Comparison of ENCODE assay signal across 9 mouse cellular contexts in the genomic region with DNA sequence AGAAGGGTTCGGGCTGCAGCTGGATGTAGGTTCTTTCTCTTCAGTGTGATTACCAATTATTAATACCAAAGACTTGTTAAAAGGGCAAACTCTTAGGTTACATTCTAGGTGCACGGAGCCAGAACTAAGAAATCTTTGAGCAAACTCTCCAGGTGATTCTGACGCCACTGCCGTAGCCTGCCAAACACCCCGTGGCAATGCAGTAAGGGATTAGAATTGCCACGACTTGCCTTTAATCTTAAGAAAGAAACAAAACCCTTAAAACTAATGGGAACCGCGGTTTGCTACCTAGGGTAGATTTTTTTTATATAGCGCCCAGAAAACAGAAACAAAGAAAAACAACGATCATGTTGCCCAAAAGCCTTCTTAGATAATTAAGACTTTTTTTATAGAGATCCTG. TPM values are rescaled to one million over a fixed set of nuclear protein-coding genes. Genes with fewer than 3 reads are reported as not detected.
A peak's percentile ranks its signal among the peaks of the same experiment; 100 is the strongest.
DNase-seq lines count a peak whose midpoint lies in the region; ATAC-seq and TF ChIP-seq lines count a peak whose summit lies in the region.
"Had no signal": no experiment of that assay in that cellular context is flagged by ENCODE, and none has a peak within 500 bp of the region (broad histone marks: within the 10 kb centered on the region; RNA-seq: fewer than 3 reads in every experiment).

No protein-coding gene starts in this region.

- H3K4me3 ChIP-seq in ES-E14 (ENCODE audit: insufficient read depth in 1 of 2, low read depth in 1 of 2, low read length in 2 of 2, poor library complexity in 1 of 2, severe bottlenecking in 1 of 2), result peak overlapping the region; percentile 85 to 86
- H3K4me3 ChIP-seq in forebrain, embryonic 16.5 days (replicated peaks; ENCODE audit: low read length), result peak overlapping the region; percentile 80
- H3K4me3 ChIP-seq in lung, postnatal 0 days (ENCODE audit: low read depth, low read length), result peak overlapping the region; percentile 87

- H3K27me3 ChIP-seq in forebrain, embryonic 16.5 days (replicated peaks; ENCODE audit: control insufficient read depth, insufficient read depth, low read length), result no peaks in the 10 kb centered on the region
- no peaks in the 10 kb centered on the region for H3K27me3 ChIP-seq in lung, postnatal 0 days (replicated peaks; ENCODE audit: insufficient read depth, low read length)
- H3K27me3 ChIP-seq: Patski had no signal

- H3K9ac ChIP-seq in ES-E14 (ENCODE audit: insufficient read depth, low read depth, low read length, poor library complexity, severe bottlenecking), result peak overlapping the region; percentile 86
- peak overlapping the region; percentile 84 for H3K9ac ChIP-seq in forebrain, embryonic 16.5 days (replicated peaks; ENCODE audit: low read depth, low read length)
- peak overlapping the region; percentile 99 for H3K9ac ChIP-seq in lung, postnatal 0 days (replicated peaks; ENCODE audit: low read depth)

- no peaks in the 10 kb centered on the region for H3K36me3 ChIP-seq in ES-E14 (ENCODE audit: control insufficient read depth, insufficient read depth, low read length, poor library complexity, severe bottlenecking)
- H3K36me3 ChIP-seq in forebrain, embryonic 16.5 days (ENCODE audit: control insufficient read depth, insufficient read depth), result no peaks in the 10 kb centered on the region
- H3K36me3 ChIP-seq in lung, postnatal 0 days (ENCODE audit: insufficient read depth, low read length), result no peaks in the 10 kb centered on the region

- peak overlapping the region; percentile 75 for H3K4me2 ChIP-seq in forebrain, embryonic 16.5 days (ENCODE audit: low read length)
- H3K4me2 ChIP-seq in lung, postnatal 0 days (replicated peaks; ENCODE audit: low read depth, low read length), result peak overlapping the region; percentile 59

- peak overlapping the region; percentile 92; the same call in 1 of the 2 replicates for H3K27ac ChIP-seq in ES-E14 (ENCODE audit: insufficient read depth, low read depth, low read length, poor library complexity, severe bottlenecking)
- H3K27ac ChIP-seq in forebrain, embryonic 16.5 days (ENCODE audit: low read length), result peak overlapping the region; percentile 97
- peak overlapping the region; percentile 99 for H3K27ac ChIP-seq in lung, postnatal 0 days (ENCODE audit: low read length)

- 4% methylated on average over 10 of the region's 10 CpGs for WGBS in forebrain, embryonic 16.5 days
- 6% methylated on average over 10 of the region's 10 CpGs for WGBS in lung, postnatal 0 days

- peaks cover 2 to 5% of the 10 kb centered on the region in 2 experiments; a peak in 3 of 4 replicates for H3K4me1 ChIP-seq in ES-E14 (ENCODE audit: control insufficient read depth in 2 of 2, insufficient read depth in 2 of 2, low read length in 2 of 2, poor library complexity in 1 of 2)
- H3K4me1 ChIP-seq in forebrain, embryonic 16.5 days (replicated peaks; ENCODE audit: control insufficient read depth, insufficient read depth, low read length), result peaks cover 17% of the 10 kb centered on the region
- 0 out of 2 replicates have a peak, but pooled peaks cover 5% of the 10 kb centered on the region for H3K4me1 ChIP-seq in lung, postnatal 0 days (ENCODE audit: insufficient read depth, low read depth, low read length)

- no peak for TF ChIP-seq EP300 in lung, postnatal 0 days (IDR thresholded peaks at IDR 0.05)

- in situ Hi-C loops in ES-E14 (cut with MboI; ENCODE audit: low sequenced_read_pairs in 2 of 2, unreplicated experiment in 2 of 2), result no loop called here

- TF ChIP-seq CTCF in lung, postnatal 0 days (IDR thresholded peaks at IDR 0.05), result no peak

- no peaks in the 10 kb centered on the region for H3K9me3 ChIP-seq in ES-E14 (ENCODE audit: control insufficient read depth, insufficient read depth, low read depth, low read length)
- H3K9me3 ChIP-seq in forebrain, embryonic 16.5 days (ENCODE audit: control insufficient read depth, low read length), result no peaks in the 10 kb centered on the region
- H3K9me3 ChIP-seq in lung, postnatal 0 days (ENCODE audit: low read length), result no peaks in the 10 kb centered on the region

- peak; percentile 74 for DNase-seq in heart, adult 11 months
- DNase-seq in heart, adult 9 months (ENCODE audit: low spot score in 2 of 2), result no peak
- DNase-seq in ES-E14 (ENCODE audit: low read depth, low spot score), result no peak
- DNase-seq in lung, postnatal 0 days (ENCODE audit: low spot score), result no peak
- DNase-seq in adrenal gland, postnatal 36 days, result no peak
- no peak for DNase-seq in layer of hippocampus, adult 9-10 months (ENCODE audit: low spot score)
- no peak for DNase-seq in frontal cortex, postnatal 25 days (ENCODE audit: low spot score in 2 of 2)

- no peak for ATAC-seq in forebrain, embryonic 16.5 days
- no peak for ATAC-seq in lung, postnatal 0 days

TF ChIP-seq in ES-E14, 5 proteins besides CTCF, POLR2A, EP300 and RAD21:
- TF ChIP-seq CHD2 (IDR thresholded peaks at IDR 0.05; ENCODE audit: low read depth, low read length) (no peak), MAFK (IDR thresholded peaks at IDR 0.05; ENCODE audit: insufficient read depth, low read depth, low read length) (no peak), HCFC1 (IDR thresholded peaks at IDR 0.05; ENCODE audit: borderline replicate concordance, insufficient read depth, low read length) (no peak), ZC3H11A (IDR thresholded peaks at IDR 0.05; ENCODE audit: borderline replicate concordance, low read depth, low read length) (no peak), ZNF384 (IDR thresholded peaks at IDR 0.05; ENCODE audit: low read depth, low read length) (no peak)

RNA-seq across cellular contexts. Expression of a gene that starts 0.9 kb away (rescaled TPM):
- total RNA-seq in ES-E14 (2012; rRNA removed), result 272 and 391 TPM in 2 replicates
- polyA plus RNA-seq in forebrain, embryonic 16.5 days (2015; fragmentation: Nextera tagmentation; extraction: Ambion mirVana), result 428 and 455 TPM in 2 replicates
- polyA plus RNA-seq in lung, postnatal 0 days (2015; fragmentation: Nextera tagmentation; extraction: Ambion mirVana), result 640 and 655 TPM in 2 replicates
- 100 to 1,000 TPM; 227 to 300 TPM for total RNA-seq in adrenal gland, postnatal 36 days (2021)

RNA-seq across cellular contexts. Expression of a gene that starts 51.2 kb away (rescaled TPM):
- total RNA-seq in ES-E14 (2012; rRNA removed), result 0.32 and 0.62 TPM in 2 replicates
- 0.62 and 1.1 TPM in 2 replicates for polyA plus RNA-seq in forebrain, embryonic 16.5 days (2015; fragmentation: Nextera tagmentation; extraction: Ambion mirVana)
- polyA plus RNA-seq in lung, postnatal 0 days (2015; fragmentation: Nextera tagmentation; extraction: Ambion mirVana), result 3.2 and 4.7 TPM in 2 replicates
- under 1 TPM; 0.50 to 0.86 TPM for total RNA-seq in adrenal gland, postnatal 36 days (2021)
